Mouse (Mus musculus) forebrain, embryonic 11.5 days (tissue): ENCODE data around the gene Rhbdf1. TPM values are rescaled to one million over a fixed set of nuclear protein-coding genes. Genes with fewer than 3 reads are reported as not detected.

ENCODE experiments used
- polyA plus RNA-seq: library from polyadenylated mRNA; unstranded; fragments of >200 nt; fragmentation: Nextera tagmentation; extraction: Ambion mirVana; gene quantifications from 2 replicates; pipeline ENCODE4 v1.2.1, GENCODE M21; 2014

Gene Rhbdf1
- polyA plus RNA-seq, 1 experiment from 2014 or later: 20.4 TPM

Other genes with a start within 250 kb of the Rhbdf1 start
- gene Nsg2, start 221.8 kb downstream of the Rhbdf1 start, polyA plus RNA-seq: 24.9 and 27.1 TPM in 2 replicates
- gene Il9r, start 22.0 kb downstream of the Rhbdf1 start, polyA plus RNA-seq: not detected in 2 replicates
- 86.2 and 92.7 TPM in 2 replicates for gene Snrnp25, start 16.9 kb downstream of the Rhbdf1 start, polyA plus RNA-seq
- 27.7 and 28.0 TPM in 2 replicates for gene Mpg, start 4.2 kb upstream of the Rhbdf1 start, polyA plus RNA-seq
- gene Nprl3, start 45.4 kb upstream of the Rhbdf1 start, polyA plus RNA-seq: 41.6 and 44.5 TPM in 2 replicates
- 3,449 and 3,516 TPM in 2 replicates for gene Hba-x, start 54.1 kb upstream of the Rhbdf1 start, polyA plus RNA-seq
- gene Hba-a1, start 61.2 kb upstream of the Rhbdf1 start, polyA plus RNA-seq: 3,025 and 3,069 TPM in 2 replicates
- gene Hbq1b, start 64.7 kb upstream of the Rhbdf1 start, polyA plus RNA-seq: 5.8 and 6.3 TPM in 2 replicates
- gene Hba-a2, start 74.2 kb upstream of the Rhbdf1 start, polyA plus RNA-seq: 5,773 and 5,896 TPM in 2 replicates
- gene Hbq1a, start 77.8 kb upstream of the Rhbdf1 start, polyA plus RNA-seq: not detected in 2 replicates
- 27.7 and 28.4 TPM in 2 replicates for gene Sh3pxd2b, start 125.5 kb upstream of the Rhbdf1 start, polyA plus RNA-seq
- gene Ubtd2, start 233.1 kb upstream of the Rhbdf1 start, polyA plus RNA-seq: 72.2 and 79.6 TPM in 2 replicates